Mouse (Mus musculus) bone marrow, adult 2 months (tissue): ENCODE measurements around the gene Ppp4r3a.

ENCODE experiments used
- CTCF ChIP-seq: fragments of 200-500 bp; IDR thresholded peaks from 2 replicates; pipeline ENCODE4 v1.5.1; 2011; ENCODE audit warnings: low read length, control low read depth; ENCODE audit not compliant: control insufficient read depth, insufficient read depth
- POLR2A ChIP-seq: fragments of 200-500 bp; IDR thresholded peaks from 2 replicates; pipeline ENCODE4 v1.6.1; 2011; ENCODE audit warnings: low read depth, mild to moderate bottlenecking, control low read depth, low read length, borderline replicate concordance; ENCODE audit not compliant: control insufficient read depth

DNA sequence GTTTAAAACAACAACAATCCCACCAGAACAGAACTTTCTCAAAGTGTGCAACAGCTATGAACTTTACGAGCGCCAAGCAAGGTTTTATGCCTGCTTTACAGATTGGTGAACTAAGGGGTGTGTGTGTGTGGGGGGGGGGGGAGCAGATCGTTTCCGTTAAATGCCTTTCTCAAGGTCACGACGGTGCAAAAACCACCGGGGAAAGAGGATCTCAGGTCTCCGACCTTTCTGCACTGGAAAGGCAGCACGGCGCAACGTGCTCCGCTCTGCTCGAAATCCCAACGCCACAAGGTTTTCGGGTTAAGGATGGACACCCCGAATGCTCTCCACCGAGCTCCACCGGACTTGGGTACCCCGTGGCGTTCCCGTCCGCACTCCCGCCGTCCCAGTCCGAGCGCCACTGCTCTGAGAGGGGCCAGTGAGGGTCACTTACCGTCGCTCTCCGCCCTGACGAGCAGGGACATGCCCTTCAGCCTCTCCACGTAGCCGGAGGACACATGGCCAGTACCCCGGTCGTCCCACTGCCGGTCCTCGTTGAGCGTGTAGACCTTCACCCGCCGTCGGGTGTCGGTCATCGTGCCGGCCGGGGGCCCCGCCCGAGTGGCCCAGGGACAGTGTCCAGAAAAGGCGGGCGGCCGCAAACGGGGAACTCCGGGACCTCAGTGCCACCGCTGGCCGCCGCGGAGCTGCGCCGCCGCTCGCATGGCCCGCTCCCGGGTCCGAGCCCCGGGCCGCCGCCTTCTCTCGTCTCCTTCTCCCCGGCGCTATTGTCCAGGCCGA, 1.0 kb downstream of the Ppp4r3a start:
- TF ChIP-seq POLR2A (peak; percentile 38; the same call in 1 of the 2 replicates), CTCF (no peak)
